In genomic region chr10:13288296-13288695, GRCm38 (mm10) we compare ENCODE assay signal across 21 mouse cellular contexts.
"Had no signal": no experiment of that assay in that cellular context is flagged by ENCODE, and none has a peak within 500 bp of the region (broad histone marks: within the 10 kb centered on the region; RNA-seq: fewer than 3 reads in every experiment).

No protein-coding gene starts in this region.

- H3K4me3 ChIP-seq: lung, embryonic 15.5 days; megakaryocyte, embryonic 14.5 days; midbrain, embryonic 13.5 days; midbrain, embryonic 15.5 days; neural tube, embryonic 12.5 days; stomach, embryonic 15.5 days had no signal

- H3K4me2 ChIP-seq: lung, embryonic 15.5 days; midbrain, embryonic 11.5 days; midbrain, embryonic 13.5 days; midbrain, embryonic 15.5 days; neural tube, embryonic 12.5 days; stomach, embryonic 15.5 days had no signal

- ATAC-seq: liver, postnatal 0 days; lung, postnatal 0 days; midbrain, embryonic 13.5 days; midbrain, embryonic 15.5 days had no signal

- DNase-seq: liver, postnatal 0 days; lung, adult 2 months; lung, postnatal 14 days; lung, postnatal 36 days; right cerebral cortex, adult 18-20 months; right cerebral cortex, postnatal 25 days; right cerebral cortex, postnatal 4 days; spleen, adult 18-20 months; thymus, adult 2 months; thymus, postnatal 25 days; thymus, postnatal 4 days had no signal

- H3K27me3 ChIP-seq: lung, embryonic 15.5 days; megakaryocyte, embryonic 14.5 days; midbrain, embryonic 13.5 days; midbrain, embryonic 15.5 days; neural tube, embryonic 12.5 days; stomach, embryonic 15.5 days had no signal

- H3K9ac ChIP-seq: liver, postnatal 0 days; lung, embryonic 15.5 days; midbrain, embryonic 13.5 days; midbrain, embryonic 15.5 days; neural tube, embryonic 12.5 days; stomach, embryonic 15.5 days had no signal

- H3K36me3 ChIP-seq: midbrain, embryonic 13.5 days; midbrain, embryonic 15.5 days; neural tube, embryonic 12.5 days had no signal

- H3K4me1 ChIP-seq: midbrain, embryonic 15.5 days; neural tube, embryonic 12.5 days; stomach, embryonic 15.5 days had no signal

- H3K27ac ChIP-seq: lung, embryonic 15.5 days; macrophage; midbrain, embryonic 13.5 days; midbrain, embryonic 15.5 days; neural tube, embryonic 12.5 days; stomach, embryonic 15.5 days; stomach, postnatal 0 days had no signal

- H3K9me3 ChIP-seq: lung, embryonic 15.5 days; megakaryocyte, embryonic 14.5 days; midbrain, embryonic 13.5 days; midbrain, embryonic 15.5 days; neural tube, embryonic 12.5 days; stomach, embryonic 15.5 days had no signal
